In genomic region chr7:29247706-29248105, GRCm38 (mm10) we compare ENCODE assay signal across 8 mouse cellular contexts. TPM values are rescaled to one million over a fixed set of nuclear protein-coding genes. Genes with fewer than 3 reads are reported as not detected.
DNase-seq lines count a peak whose midpoint lies in the region; ATAC-seq and TF ChIP-seq lines count a peak whose summit lies in the region.

No protein-coding gene starts in this region.

- peak overlapping the region; percentile 45 for H3K4me2 ChIP-seq in forebrain, embryonic 11.5 days (ENCODE audit: low read depth, low read length, severe bottlenecking)
- peak overlapping the region; percentile 56 for H3K4me2 ChIP-seq in intestine, embryonic 15.5 days (replicated peaks)

- TF ChIP-seq POLR2A in testis, adult 2 months (IDR thresholded peaks at IDR 0.05; ENCODE audit: control insufficient read depth, low read depth, low read length) = no peak

- TF ChIP-seq CTCF in testis, adult 2 months (IDR thresholded peaks at IDR 0.05; ENCODE audit: control insufficient read depth, insufficient read depth, insufficient replicate concordance, low read depth, low read length) = no peak

- 17% methylated on average over 19 of the region's 19 CpGs for WGBS in forebrain, embryonic 11.5 days
- WGBS in intestine, embryonic 15.5 days = 13% methylated on average over 19 of the region's 19 CpGs

- peak overlapping the region; percentile 43 for H3K9ac ChIP-seq in forebrain, embryonic 11.5 days (ENCODE audit: low read length)
- H3K9ac ChIP-seq in intestine, embryonic 15.5 days = peak overlapping the region; percentile 59

- H3K4me1 ChIP-seq in testis, adult 2 months (ENCODE audit: control insufficient read depth, insufficient read depth, low read length) = peaks cover 16% of the 10 kb centered on the region
- H3K4me1 ChIP-seq in forebrain, embryonic 11.5 days (replicated peaks; ENCODE audit: control insufficient read depth, insufficient read depth, low read length) = no peaks in the 10 kb centered on the region; the same call in 1 of the 2 replicates
- H3K4me1 ChIP-seq in intestine, embryonic 15.5 days (replicated peaks) = peaks cover 22% of the 10 kb centered on the region
- H3K4me1 ChIP-seq in megakaryocyte, embryonic 14.5 days = peaks cover 60% of the 10 kb centered on the region

- peak; percentile 19; the same call in 1 of the 2 replicates for ATAC-seq in forebrain, embryonic 11.5 days (replicated peaks; ENCODE audit: low FRiP score)
- ATAC-seq in intestine, embryonic 15.5 days = no peak

- H3K9me3 ChIP-seq in forebrain, embryonic 11.5 days (ENCODE audit: control insufficient read depth, low read length) = no peaks in the 10 kb centered on the region
- H3K9me3 ChIP-seq in intestine, embryonic 15.5 days = no peaks in the 10 kb centered on the region
- H3K9me3 ChIP-seq in megakaryocyte, embryonic 14.5 days = no peaks in the 10 kb centered on the region

- H3K27ac ChIP-seq in testis, adult 2 months (ENCODE audit: control insufficient read depth, insufficient read depth, low read depth, low read length) = no peak overlapping the region
- H3K27ac ChIP-seq in forebrain, embryonic 11.5 days (ENCODE audit: low read depth, low read length) = no peak overlapping the region
- H3K27ac ChIP-seq in intestine, embryonic 15.5 days = peak overlapping the region; percentile 82

- intact Hi-C loops in left cerebral cortex, postnatal 36 days (cut with DNase I) = loop anchor here (5.0 kb wide), 1 partner anchor 45 kb away; no protein-coding TSS in a partner anchor

- H3K27me3 ChIP-seq in testis, adult 2 months (ENCODE audit: control insufficient read depth, insufficient read depth, low read length) = no peaks in the 10 kb centered on the region
- peaks cover 4% of the 10 kb centered on the region; the same call in 1 of the 2 replicates for H3K27me3 ChIP-seq in forebrain, embryonic 11.5 days (ENCODE audit: control insufficient read depth, insufficient read depth, low read length)
- no peaks in the 10 kb centered on the region for H3K27me3 ChIP-seq in intestine, embryonic 15.5 days (replicated peaks)
- H3K27me3 ChIP-seq in megakaryocyte, embryonic 14.5 days (replicated peaks) = no peaks in the 10 kb centered on the region

- peak overlapping the region; percentile 69 for H3K4me3 ChIP-seq in testis, adult 2 months (ENCODE audit: control insufficient read depth, low read depth, low read length)
- H3K4me3 ChIP-seq in forebrain, embryonic 11.5 days (ENCODE audit: low read depth, low read length) = peak overlapping the region; percentile 7; the same call in 1 of the 2 replicates
- H3K4me3 ChIP-seq in intestine, embryonic 15.5 days (replicated peaks) = peak overlapping the region; percentile 43
- H3K4me3 ChIP-seq in megakaryocyte, embryonic 14.5 days (replicated peaks) = peak overlapping the region; percentile 50

- no peak for DNase-seq in testis, postnatal 10 days (ENCODE audit: low spot score)
- DNase-seq in forebrain, embryonic 11.5 days (ENCODE audit: low spot score) = no peak
- DNase-seq in cerebellum, adult 11 months = no peak
- DNase-seq in left cerebral cortex, postnatal 36 days (ENCODE audit: low spot score in 2 of 2) = no peak
- DNase-seq in right cerebral cortex, adult 18-20 months = no peak

- H3K36me3 ChIP-seq in testis, adult 2 months (ENCODE audit: control insufficient read depth, insufficient read depth, low read length) = no peaks in the 10 kb centered on the region
- no peaks in the 10 kb centered on the region; the same call in 1 of the 2 replicates for H3K36me3 ChIP-seq in forebrain, embryonic 11.5 days (ENCODE audit: control insufficient read depth, insufficient read depth, low read length)
- peaks cover 8% of the 10 kb centered on the region; the same call in 1 of the 2 replicates for H3K36me3 ChIP-seq in intestine, embryonic 15.5 days
- peaks cover 68% of the 10 kb centered on the region for H3K36me3 ChIP-seq in megakaryocyte, embryonic 14.5 days (replicated peaks; ENCODE audit: low read length)

RNA-seq across cellular contexts. Expression of gene 2200002D01Rik, which starts 0.6 kb away (rescaled TPM):
- polyA plus RNA-seq in testis, adult 2 months (2012; rRNA removed) = 0.15 and 0.29 TPM in 2 replicates
- 1.8 and 5.7 TPM in 2 replicates for polyA plus RNA-seq in forebrain, embryonic 11.5 days (2014; fragmentation: Nextera tagmentation; extraction: Ambion mirVana)
- polyA plus RNA-seq in intestine, embryonic 15.5 days (2015; fragmentation: Nextera tagmentation; extraction: Ambion mirVana) = 178 and 182 TPM in 2 replicates
- polyA plus RNA-seq in megakaryocyte, embryonic 14.5 days (2012; ENCODE audit: insufficient read depth, low replicate concordance) = 0.46 TPM in 1 of 2 replicates, not detected in the other
- total RNA-seq in left cerebral cortex, postnatal 36 days (2021) = not detected

RNA-seq across cellular contexts. Expression of gene Yif1b, which starts 9.6 kb away (rescaled TPM):
- polyA plus RNA-seq in testis, adult 2 months (2012; rRNA removed) = 321 and 371 TPM in 2 replicates
- 78.9 and 86.2 TPM in 2 replicates for polyA plus RNA-seq in forebrain, embryonic 11.5 days (2014; fragmentation: Nextera tagmentation; extraction: Ambion mirVana)
- 77.7 and 86.6 TPM in 2 replicates for polyA plus RNA-seq in intestine, embryonic 15.5 days (2015; fragmentation: Nextera tagmentation; extraction: Ambion mirVana)
- polyA plus RNA-seq in megakaryocyte, embryonic 14.5 days (2012; ENCODE audit: insufficient read depth, low replicate concordance) = 1,324 and 2,330 TPM in 2 replicates
- 10 to 100 TPM; 48.6 to 54.6 TPM for total RNA-seq in left cerebral cortex, postnatal 36 days (2021)

RNA-seq across cellular contexts. Expression of gene Kcnk6, which starts 15.4 kb away (rescaled TPM):
- polyA plus RNA-seq in testis, adult 2 months (2012; rRNA removed) = 4.8 and 5.8 TPM in 2 replicates
- polyA plus RNA-seq in forebrain, embryonic 11.5 days (2014; fragmentation: Nextera tagmentation; extraction: Ambion mirVana) = 0.19 and 0.21 TPM in 2 replicates
- 1.9 and 2.2 TPM in 2 replicates for polyA plus RNA-seq in intestine, embryonic 15.5 days (2015; fragmentation: Nextera tagmentation; extraction: Ambion mirVana)
- polyA plus RNA-seq in megakaryocyte, embryonic 14.5 days (2012; ENCODE audit: insufficient read depth, low replicate concordance) = 32.5 and 42.2 TPM in 2 replicates
- 1 to 10 TPM; 2.4 to 4.1 TPM for total RNA-seq in left cerebral cortex, postnatal 36 days (2021)

RNA-seq across cellular contexts. Expression of gene Catsperg1, which starts 33.9 kb away (rescaled TPM):
- polyA plus RNA-seq in testis, adult 2 months (2012; rRNA removed) = 222 and 254 TPM in 2 replicates
- 0.12 and 0.43 TPM in 2 replicates for polyA plus RNA-seq in forebrain, embryonic 11.5 days (2014; fragmentation: Nextera tagmentation; extraction: Ambion mirVana)
- 0.81 and 0.99 TPM in 2 replicates for polyA plus RNA-seq in intestine, embryonic 15.5 days (2015; fragmentation: Nextera tagmentation; extraction: Ambion mirVana)
- polyA plus RNA-seq in megakaryocyte, embryonic 14.5 days (2012; ENCODE audit: insufficient read depth, low replicate concordance) = 0.19 and 0.61 TPM in 2 replicates
- under 1 TPM; 0.52 to 0.75 TPM for total RNA-seq in left cerebral cortex, postnatal 36 days (2021)

RNA-seq across cellular contexts. Expression of gene Spint2, which starts 34.0 kb away (rescaled TPM):
- 146 and 160 TPM in 2 replicates for polyA plus RNA-seq in testis, adult 2 months (2012; rRNA removed)
- 36.1 and 43.5 TPM in 2 replicates for polyA plus RNA-seq in forebrain, embryonic 11.5 days (2014; fragmentation: Nextera tagmentation; extraction: Ambion mirVana)
- polyA plus RNA-seq in intestine, embryonic 15.5 days (2015; fragmentation: Nextera tagmentation; extraction: Ambion mirVana) = 633 and 716 TPM in 2 replicates
- 19.9 and 37.0 TPM in 2 replicates for polyA plus RNA-seq in megakaryocyte, embryonic 14.5 days (2012; ENCODE audit: insufficient read depth, low replicate concordance)
- 10 to 100 TPM; 23.5 to 26.2 TPM for total RNA-seq in left cerebral cortex, postnatal 36 days (2021)

Comparison
In these comparisons a context has a peak if more than half of its experiments do, and no peak if none do; other contexts are left out.
1. H3K4me3 ChIP-seq: peak in every context shown above with its lines; median percentile 69 in testis, adult 2 months; 50 in megakaryocyte, embryonic 14.5 days; 43 in intestine, embryonic 15.5 days; 7 in forebrain, embryonic 11.5 days.
2. RNA of gene 2200002D01Rik, which starts 0.6 kb away (polyA plus RNA-seq): 178 to 182 TPM in intestine, embryonic 15.5 days; 1.8 to 5.7 TPM in forebrain, embryonic 11.5 days, 0.46 TPM in megakaryocyte, embryonic 14.5 days and 0.15 to 0.29 TPM in testis, adult 2 months; every median in the first group is over 10 times any median in the second.